Mouse (Mus musculus): ENCODE measurements at regions not wholly inside any gene's neighbourhood (a gene's known extent, or its start where the extent isn't known, plus 50 kb on each side); places are given as distances from the start of the nearest gene placed in this dataset.

GRCm38 (mm10) chr4:35640866-35641265 lies 414.9 kb upstream of the C9orf72 start:
- H3K27me3 ChIP-seq (ENCODE audit: insufficient read depth, low read length) = no peaks in the 10 kb centered on the region
- no peak overlapping the region for H3K4me3 ChIP-seq (ENCODE audit: low read depth, low read length)
- ATAC-seq (ENCODE audit: extremely low read depth, insufficient number of reproducible peaks, low FRiP score, poor library complexity, severe bottlenecking) (no peak), DNase-seq (ENCODE audit: low spot score) (no peak)
- no peaks in the 10 kb centered on the region for H3K36me3 ChIP-seq (replicated peaks)
- no peaks in the 10 kb centered on the region for H3K9me3 ChIP-seq (replicated peaks)
- H3K4me1 ChIP-seq (ENCODE audit: insufficient read depth, low read depth, low read length) = no peaks in the 10 kb centered on the region
- TF ChIP-seq CTCF (IDR thresholded peaks at IDR 0.05; ENCODE audit: low read depth, low read length) (no peak), POLR2AphosphoS5 (IDR thresholded peaks at IDR 0.05; ENCODE audit: insufficient replicate concordance, low read depth, low read length) (no peak), TAL1 (conservative IDR thresholded peaks at IDR 0.05; ENCODE audit: low read depth, low read length) (no peak), GATA2 (IDR thresholded peaks at IDR 0.05; ENCODE audit: borderline replicate concordance, low read depth, low read length) (no peak), GATA1 (IDR thresholded peaks at IDR 0.05; ENCODE audit: borderline replicate concordance, low read length) (no peak)

GRCm38 (mm10) chr4:35606200-35606599 lies 380.2 kb upstream of the C9orf72 start:
- TF ChIP-seq POLR2AphosphoS5 (IDR thresholded peaks at IDR 0.05; ENCODE audit: insufficient replicate concordance, low read depth, low read length) (no peak), GATA2 (IDR thresholded peaks at IDR 0.05; ENCODE audit: borderline replicate concordance, low read depth, low read length) (no peak), GATA1 (IDR thresholded peaks at IDR 0.05; ENCODE audit: borderline replicate concordance, low read length) (no peak), TAL1 (conservative IDR thresholded peaks at IDR 0.05; ENCODE audit: low read depth, low read length) (no peak), CTCF (IDR thresholded peaks at IDR 0.05; ENCODE audit: low read depth, low read length) (no peak)
- H3K36me3 ChIP-seq (replicated peaks) = no peaks in the 10 kb centered on the region
- no peak overlapping the region for H3K4me3 ChIP-seq (ENCODE audit: low read depth, low read length)
- H3K27me3 ChIP-seq (ENCODE audit: insufficient read depth, low read length) = no peaks in the 10 kb centered on the region
- ATAC-seq (ENCODE audit: extremely low read depth, insufficient number of reproducible peaks, low FRiP score, poor library complexity, severe bottlenecking) (no peak), DNase-seq (ENCODE audit: low spot score) (no peak)
- H3K9me3 ChIP-seq (replicated peaks) = no peaks in the 10 kb centered on the region
- H3K4me1 ChIP-seq (ENCODE audit: insufficient read depth, low read depth, low read length) = no peaks in the 10 kb centered on the region

- H3K9me3 ChIP-seq (replicated peaks) = peaks cover 3% of the 10 kb centered on the region
- no peaks in the 10 kb centered on the region for H3K36me3 ChIP-seq (replicated peaks)
- no peak for DNase-seq (ENCODE audit: low spot score)
- H3K4me3 ChIP-seq (ENCODE audit: low read depth, low read length) = no peak overlapping the region
- TF ChIP-seq TAL1 (conservative IDR thresholded peaks at IDR 0.05; ENCODE audit: low read depth, low read length) (no peak), GATA1 (IDR thresholded peaks at IDR 0.05; ENCODE audit: borderline replicate concordance, low read length) (no peak), GATA2 (IDR thresholded peaks at IDR 0.05; ENCODE audit: borderline replicate concordance, low read depth, low read length) (no peak), POLR2AphosphoS5 (IDR thresholded peaks at IDR 0.05; ENCODE audit: insufficient replicate concordance, low read depth, low read length) (no peak), CTCF (IDR thresholded peaks at IDR 0.05; ENCODE audit: low read depth, low read length) (no peak)
- no peaks in the 10 kb centered on the region for H3K27me3 ChIP-seq (ENCODE audit: insufficient read depth, low read length)
- ATAC-seq (ENCODE audit: extremely low read depth, insufficient number of reproducible peaks, low FRiP score, poor library complexity, severe bottlenecking) = no peak
- H3K4me1 ChIP-seq (ENCODE audit: insufficient read depth, low read depth, low read length) = no peaks in the 10 kb centered on the region
Observed at GRCm38 (mm10) chr4:35578086-35578485, 352.1 kb upstream of the C9orf72 start.

- Histone ChIP-seq H3K36me3 (replicated peaks) (no peaks in the 10 kb centered on the region), H3K27me3 (ENCODE audit: insufficient read depth, low read length) (no peaks in the 10 kb centered on the region), H3K9me3 (replicated peaks) (peaks cover 5% of the 10 kb centered on the region), H3K4me1 (ENCODE audit: insufficient read depth, low read depth, low read length) (no peaks in the 10 kb centered on the region), H3K4me3 (ENCODE audit: low read depth, low read length) (no peak overlapping the region)
- ATAC-seq (ENCODE audit: extremely low read depth, insufficient number of reproducible peaks, low FRiP score, poor library complexity, severe bottlenecking) (no peak), DNase-seq (ENCODE audit: low spot score) (no peak)
- TF ChIP-seq GATA2 (IDR thresholded peaks at IDR 0.05; ENCODE audit: borderline replicate concordance, low read depth, low read length) (no peak), CTCF (IDR thresholded peaks at IDR 0.05; ENCODE audit: low read depth, low read length) (no peak), POLR2AphosphoS5 (IDR thresholded peaks at IDR 0.05; ENCODE audit: insufficient replicate concordance, low read depth, low read length) (no peak), GATA1 (IDR thresholded peaks at IDR 0.05; ENCODE audit: borderline replicate concordance, low read length) (no peak), TAL1 (conservative IDR thresholded peaks at IDR 0.05; ENCODE audit: low read depth, low read length) (no peak)
Observed at GRCm38 (mm10) chr4:35575179-35575974, 349.4 kb upstream of the C9orf72 start.

- H3K4me3 ChIP-seq (ENCODE audit: low read depth, low read length) = no peak overlapping the region
- 0 out of 2 replicates have a peak, but pooled peaks cover 3% of the 10 kb centered on the region for H3K9me3 ChIP-seq (replicated peaks)
- ATAC-seq (ENCODE audit: extremely low read depth, insufficient number of reproducible peaks, low FRiP score, poor library complexity, severe bottlenecking) = no peak
- H3K36me3 ChIP-seq (replicated peaks) = no peaks in the 10 kb centered on the region
- TF ChIP-seq GATA2 (IDR thresholded peaks at IDR 0.05; ENCODE audit: borderline replicate concordance, low read depth, low read length) (no peak), TAL1 (conservative IDR thresholded peaks at IDR 0.05; ENCODE audit: low read depth, low read length) (no peak)
- H3K4me1 ChIP-seq (ENCODE audit: insufficient read depth, low read depth, low read length) = no peaks in the 10 kb centered on the region
- DNase-seq (ENCODE audit: low spot score) = no peak
- H3K27me3 ChIP-seq (ENCODE audit: insufficient read depth, low read length) = no peaks in the 10 kb centered on the region
Observed at GRCm38 (mm10) chr4:35571541-35572447, 345.8 kb upstream of the C9orf72 start.

GRCm38 (mm10) chr4:35561303-35561702 lies 335.3 kb upstream of the C9orf72 start:
- ATAC-seq (ENCODE audit: extremely low read depth, insufficient number of reproducible peaks, low FRiP score, poor library complexity, severe bottlenecking) (no peak), DNase-seq (ENCODE audit: low spot score) (no peak)
- Histone ChIP-seq H3K27me3 (ENCODE audit: insufficient read depth, low read length) (no peaks in the 10 kb centered on the region), H3K9me3 (replicated peaks) (no peaks in the 10 kb centered on the region), H3K4me3 (ENCODE audit: low read depth, low read length) (no peak overlapping the region), H3K4me1 (ENCODE audit: insufficient read depth, low read depth, low read length) (no peaks in the 10 kb centered on the region), H3K36me3 (replicated peaks) (no peaks in the 10 kb centered on the region)
- TF ChIP-seq POLR2AphosphoS5 (IDR thresholded peaks at IDR 0.05; ENCODE audit: insufficient replicate concordance, low read depth, low read length) = no peak
- TF ChIP-seq GATA2 (IDR thresholded peaks at IDR 0.05; ENCODE audit: borderline replicate concordance, low read depth, low read length) = no peak
- TF ChIP-seq TAL1 (conservative IDR thresholded peaks at IDR 0.05; ENCODE audit: low read depth, low read length) = no peak
- TF ChIP-seq GATA1 (IDR thresholded peaks at IDR 0.05; ENCODE audit: borderline replicate concordance, low read length) = no peak
- TF ChIP-seq CTCF (IDR thresholded peaks at IDR 0.05; ENCODE audit: low read depth, low read length) = no peak
